Mouse (Mus musculus): ENCODE data around the gene Siah2.
A peak's percentile ranks its signal among the peaks of the same experiment; 100 is the strongest.

Gene Siah2

DNA sequence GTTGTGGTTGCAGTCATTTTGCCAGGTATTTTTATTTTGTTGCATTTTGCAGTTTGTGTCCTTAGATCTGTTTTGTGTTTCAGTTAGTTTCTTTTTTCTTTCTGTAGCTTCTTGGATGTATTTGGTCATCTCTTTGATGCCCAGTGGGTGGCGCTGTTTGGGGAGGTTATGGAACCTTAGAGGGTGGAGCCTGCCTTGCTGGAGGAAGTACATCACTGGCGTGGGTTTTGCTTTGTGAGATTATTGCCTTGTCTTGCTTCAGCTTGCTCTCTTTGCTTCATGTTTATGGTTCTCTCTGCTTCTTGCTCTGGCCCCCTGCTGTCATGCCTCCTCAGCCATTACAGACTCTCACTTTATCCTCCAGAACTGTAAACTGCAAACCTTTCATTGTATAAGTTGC is 34.8 kb downstream of the Siah2 start:
- DNase-seq: peak in 1 of 2 experiments; percentile 32

DNA sequence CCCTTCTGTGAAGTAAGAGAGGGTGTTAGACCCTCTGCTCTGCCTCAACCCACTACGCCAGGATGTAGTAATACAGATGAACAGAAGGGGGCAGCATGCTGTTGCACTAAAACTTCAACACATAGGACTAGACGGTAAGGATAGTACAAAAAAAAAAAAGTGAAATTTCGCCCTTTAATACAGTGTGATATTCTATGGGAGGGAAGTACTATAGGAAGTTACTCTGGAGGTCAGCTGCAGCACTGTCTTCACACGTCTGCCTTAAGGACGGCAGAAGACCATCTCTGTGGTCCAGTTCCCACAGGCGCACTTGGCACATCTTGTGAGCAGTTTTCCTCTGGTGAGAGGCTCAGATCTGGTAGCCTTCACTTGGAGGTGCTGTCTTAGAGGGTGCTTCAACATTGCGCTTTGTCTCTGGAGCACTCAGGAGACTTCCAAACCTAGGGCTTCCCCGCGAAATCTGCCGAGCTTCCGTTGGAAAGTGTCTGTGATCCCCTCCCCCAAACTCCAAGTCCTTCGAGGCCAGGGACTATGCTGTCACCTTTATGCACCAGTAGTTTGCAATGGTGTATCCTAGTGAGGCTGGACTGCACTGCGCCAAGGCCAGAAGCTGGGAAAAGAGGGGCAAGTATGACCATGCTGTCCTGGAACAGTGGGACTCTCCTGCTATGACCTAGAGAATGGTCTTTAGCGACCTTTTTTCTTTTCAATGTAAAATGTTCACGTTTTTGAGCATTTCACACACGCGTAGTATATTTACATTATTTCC is 36.7 kb downstream of the Siah2 start:
- DNase-seq: peak; percentile 63 to 78

- no peak for DNase-seq
Observed at GRCm38 (mm10) chr3:58653907-58654306, 38.3 kb downstream of the Siah2 start.

- no peak for DNase-seq
Observed at GRCm38 (mm10) chr3:58650328-58650727, 41.9 kb downstream of the Siah2 start.

GRCm38 (mm10) chr3:58647179-58647578 is 45.0 kb downstream of the Siah2 start:
- no peak for DNase-seq

DNA sequence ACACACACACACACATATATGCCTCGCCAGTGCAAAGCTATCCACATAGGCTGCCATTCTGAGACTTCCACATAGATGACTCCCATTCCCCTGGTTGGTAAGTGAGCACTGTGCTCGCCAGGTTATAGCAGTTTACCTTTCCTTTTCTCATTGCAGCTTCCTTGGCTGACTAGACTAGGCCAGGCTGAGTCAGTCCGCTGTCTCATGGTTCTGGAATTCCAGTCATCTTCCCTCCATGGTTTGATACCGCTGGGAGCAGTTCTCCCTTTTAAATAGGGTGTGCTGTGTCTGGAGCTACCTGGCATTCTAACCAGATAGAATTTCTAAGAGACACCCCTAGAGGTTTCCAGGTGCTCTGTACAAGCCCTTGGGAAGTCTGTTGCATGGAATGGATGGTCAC is 46.0 kb downstream of the Siah2 start:
- DNase-seq: no peak

DNA sequence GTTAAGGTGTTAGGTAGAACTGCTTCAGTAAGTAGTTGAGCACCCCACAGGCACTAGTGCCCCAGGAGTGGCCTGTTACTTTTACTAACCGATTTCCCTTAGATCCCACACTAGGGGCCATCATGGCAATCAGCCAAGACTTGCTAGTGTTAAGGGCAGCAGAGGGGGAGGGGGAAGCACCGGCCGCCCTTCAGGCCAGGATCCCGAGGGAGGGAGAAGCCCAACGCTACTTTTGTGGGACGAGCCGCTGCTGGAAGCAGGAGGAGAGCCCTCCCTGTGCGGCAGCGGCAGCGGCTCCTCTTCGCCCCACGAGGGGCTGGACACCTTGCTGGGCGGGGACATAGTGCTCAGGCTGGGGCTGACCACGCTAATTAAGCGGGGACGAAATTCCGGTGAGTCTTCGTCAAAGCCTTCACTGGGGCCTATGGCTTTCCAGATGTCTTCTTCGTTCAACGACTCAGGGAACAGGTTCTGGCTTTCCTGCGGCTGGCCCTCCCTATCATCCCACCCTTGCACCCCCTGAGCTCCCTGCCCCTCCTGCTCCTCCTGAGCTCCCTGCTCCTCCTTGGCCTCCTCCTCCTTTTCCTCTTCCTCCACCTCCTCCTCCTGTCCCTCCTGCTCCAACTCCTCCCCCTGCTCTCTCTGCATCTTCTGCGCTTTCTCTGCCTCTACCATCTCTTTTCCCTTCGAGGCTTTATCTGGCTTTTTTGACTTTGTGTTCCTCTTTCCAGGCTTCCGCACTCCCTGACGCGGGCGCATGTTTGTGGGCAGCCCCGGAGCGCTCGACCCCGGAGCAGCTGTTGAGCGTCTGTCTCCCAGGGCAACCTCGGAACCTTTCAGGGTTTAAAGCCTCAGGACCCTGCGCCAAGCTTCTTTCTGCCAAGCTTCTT is 55.5 kb downstream of the Siah2 start, which contains the start of gene Erich6:
Gene Erich6, minus strand, starts transcription at position 802 of the 890 bp plus-strand sequence.
- DNase-seq: peak; percentile 17 to 27

DNA sequence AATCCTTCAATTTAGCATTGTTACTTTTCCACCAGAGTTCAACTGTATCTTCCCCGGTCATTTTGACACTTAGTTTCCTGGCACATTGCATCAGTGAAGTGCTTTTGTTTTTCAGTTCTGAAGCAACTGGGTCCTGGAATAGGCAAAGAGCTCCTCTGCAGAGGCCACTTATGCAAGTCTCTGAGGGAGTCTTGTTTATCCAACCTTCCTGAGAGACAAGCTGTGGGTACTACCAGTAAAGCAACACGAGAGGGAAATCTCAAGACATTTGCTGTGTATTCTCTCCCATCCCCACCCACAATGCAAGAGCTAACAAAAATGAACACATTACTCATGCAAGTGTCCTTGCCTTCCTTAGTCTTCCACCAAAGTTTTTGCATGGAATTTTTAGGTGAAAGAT is 60.5 kb downstream of the Siah2 start:
- DNase-seq: no peak

- DNase-seq: no peak
Observed at GRCm38 (mm10) chr3:58624981-58625380, 67.2 kb downstream of the Siah2 start.
